Mouse (Mus musculus) layer of hippocampus, postnatal 10 days (tissue): Measurements from ENCODE around the gene E2f7. TPM values are rescaled to one million over a fixed set of nuclear protein-coding genes. Genes with fewer than 3 reads are reported as not detected.

Source experiments
- DNase-seq, 2 experiments: peaks; one replicate each; pipeline ENCODE4 v3.0.0; 2021; ENCODE audit warnings: low spot score in 2 of 2
- total RNA-seq, 2 experiments: library from RNA; stranded (reverse); gene quantifications; 2 replicates each; pipeline ENCODE4 v1.2.3; 2021

E2f7 gene
- total RNA-seq, 2 experiments from 2014 or later = 1.7 to 2.1 TPM

DNA sequence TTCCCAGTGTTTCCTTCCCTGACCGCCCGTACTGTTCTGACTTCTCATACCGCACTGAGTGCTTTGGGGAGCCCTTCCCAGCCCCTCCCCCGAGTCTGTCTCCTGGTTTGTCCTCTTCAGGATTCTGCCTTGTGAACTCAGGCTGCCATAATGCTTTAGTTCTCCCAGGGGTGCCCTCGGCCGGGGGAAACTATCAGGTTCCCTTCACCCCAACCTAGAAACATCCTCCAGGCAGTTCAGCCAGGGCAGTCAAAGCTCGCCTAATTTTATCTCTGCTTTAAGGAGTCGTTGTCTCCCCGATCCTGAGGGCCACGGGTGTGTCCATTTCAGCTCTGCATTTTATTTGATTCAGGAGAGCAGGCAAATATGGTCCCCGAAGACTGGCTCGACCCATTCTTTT is 28.0 kb downstream of the E2f7 start:
- no peak for DNase-seq

DNA sequence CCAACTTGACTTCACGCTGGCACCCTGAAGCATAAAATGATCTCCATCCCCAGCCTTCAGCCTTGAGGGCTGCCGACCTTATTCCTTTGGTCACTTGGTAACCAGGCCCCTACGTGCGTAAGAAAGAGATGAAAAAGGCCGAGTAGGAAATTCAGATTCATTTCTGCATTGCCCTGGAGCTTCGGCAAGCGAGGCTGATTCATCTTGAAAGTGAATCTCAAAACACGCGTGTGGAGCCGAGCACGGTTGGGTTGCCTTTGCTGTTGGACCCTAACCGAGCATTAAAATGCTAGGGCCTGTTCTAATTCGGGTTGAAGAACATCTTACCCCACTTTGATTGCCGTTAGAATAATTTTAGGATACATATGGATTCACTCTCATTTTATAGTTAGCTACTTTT is 28.6 kb downstream of the E2f7 start:
- no peak for DNase-seq

DNA sequence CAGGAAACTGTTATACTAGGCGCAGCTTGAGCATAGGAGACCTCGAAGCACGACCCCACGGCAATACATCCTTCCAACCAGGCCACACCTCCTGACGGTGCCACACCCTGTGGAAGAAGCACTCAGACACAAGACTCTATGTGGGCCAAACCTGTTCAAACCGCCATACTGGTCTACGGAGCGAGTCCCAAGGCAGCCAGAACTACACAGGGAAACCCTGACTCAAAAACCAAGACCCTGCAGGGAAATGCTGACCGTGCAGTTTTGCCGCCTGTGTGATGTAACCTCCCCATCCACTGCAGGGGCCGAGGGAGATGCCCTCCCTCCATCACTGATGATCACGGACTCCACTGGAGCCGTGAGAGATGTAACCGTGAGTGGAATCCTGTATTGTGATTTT is 36.5 kb downstream of the E2f7 start:
- DNase-seq = no peak

DNA sequence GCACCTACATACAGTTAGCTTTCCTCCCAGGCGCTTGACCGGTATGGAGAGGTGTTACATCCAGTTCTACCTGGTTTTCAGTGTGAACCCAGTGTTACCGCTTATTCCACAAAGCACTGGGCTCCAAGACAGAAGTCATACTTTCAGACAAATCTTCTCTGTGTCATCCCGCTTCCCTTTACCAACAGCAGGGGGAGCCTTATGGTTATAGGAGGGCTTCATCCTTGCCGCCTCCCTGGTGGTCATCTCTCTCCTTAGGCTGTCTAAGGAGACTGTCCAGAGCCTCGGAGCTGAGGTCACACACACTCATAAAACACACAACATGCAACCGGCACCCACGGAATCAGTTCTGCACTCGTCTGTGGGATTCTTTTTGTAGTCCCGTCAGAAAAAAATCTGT is 37.4 kb downstream of the E2f7 start:
- no peak for DNase-seq

DNA sequence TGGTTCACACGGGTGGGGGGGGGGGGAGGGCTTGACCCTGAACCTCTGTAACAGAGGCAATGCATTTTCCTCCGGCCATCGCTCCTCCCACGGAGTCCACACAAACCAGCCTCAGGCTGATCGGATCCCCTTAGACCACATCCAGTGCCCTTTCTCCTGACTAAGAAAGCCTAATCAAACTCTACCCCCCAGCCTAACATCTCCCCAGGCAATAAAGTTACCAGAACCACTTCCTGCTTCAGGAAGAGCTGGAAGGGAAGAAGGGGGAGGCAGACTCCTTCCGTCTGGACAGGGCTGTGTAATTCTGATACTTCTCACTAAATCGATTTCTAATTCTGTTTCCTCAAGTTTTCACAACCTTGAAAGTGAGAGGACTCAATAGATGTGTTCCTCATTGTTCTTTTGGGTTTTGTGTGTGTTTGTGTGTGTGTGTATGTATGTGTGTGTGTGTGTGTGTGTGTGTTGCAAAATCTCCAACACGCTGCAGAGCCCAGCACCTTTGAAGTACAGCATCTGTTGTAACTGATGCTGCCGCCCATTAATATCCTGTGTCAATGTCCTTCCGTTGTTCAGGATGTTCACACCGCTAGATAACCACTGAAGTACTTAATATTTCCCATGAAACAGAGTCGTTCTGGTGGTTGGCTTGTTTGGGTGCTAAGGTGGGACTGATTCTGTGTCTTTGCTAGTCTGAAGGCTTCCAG is 43.0 kb downstream of the E2f7 start:
- DNase-seq = no peak

DNA sequence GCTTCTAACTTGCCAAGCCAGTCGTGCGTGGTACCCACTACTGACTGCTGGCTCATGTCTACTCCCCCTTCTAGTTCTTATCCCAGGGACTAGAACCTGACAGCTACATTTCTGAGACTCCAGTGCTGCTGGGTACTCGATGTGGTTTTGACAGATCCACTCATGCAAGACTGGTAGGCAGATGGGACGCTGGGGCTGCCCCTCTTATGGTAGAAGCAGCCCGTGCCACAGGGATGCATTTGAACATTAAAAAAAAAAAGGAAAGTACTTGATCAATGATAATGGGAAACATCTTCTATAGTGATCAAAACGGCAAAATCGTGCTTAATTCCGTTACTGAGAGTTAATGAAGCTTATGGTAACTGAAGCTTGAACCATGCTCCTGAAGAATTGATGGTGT is 44.4 kb downstream of the E2f7 start:
- no peak for DNase-seq

DNA sequence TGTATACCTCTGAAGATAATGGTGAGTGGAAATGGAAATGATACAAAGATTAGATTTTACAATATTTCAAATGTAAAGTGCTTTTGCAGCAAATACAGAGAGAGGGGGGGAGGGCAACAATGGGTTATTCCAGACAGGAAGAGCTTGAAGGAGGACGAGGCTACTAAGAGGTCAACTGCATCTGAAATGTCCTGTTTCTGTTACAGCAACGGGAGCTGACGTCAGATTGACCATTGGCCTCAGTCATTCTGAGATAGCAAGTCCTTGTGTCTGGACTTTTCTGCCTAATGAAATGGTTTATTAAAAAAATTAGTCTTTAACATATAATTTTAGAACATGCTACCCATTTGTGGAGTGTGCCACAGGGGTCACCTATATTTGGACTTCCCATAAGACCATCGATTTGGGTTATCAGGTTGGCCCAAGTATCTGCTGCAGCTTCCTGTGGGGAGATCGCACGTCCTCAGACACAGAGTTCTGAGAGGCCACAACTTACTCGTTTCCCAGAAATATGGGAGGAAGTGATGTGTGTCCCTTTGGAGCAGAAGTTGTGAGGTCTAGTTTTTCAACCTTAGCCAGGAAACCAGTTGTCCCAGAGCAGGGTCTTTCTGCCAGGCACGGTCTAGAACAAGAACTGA is 48.0 kb downstream of the E2f7 start:
- no peak for DNase-seq

DNA sequence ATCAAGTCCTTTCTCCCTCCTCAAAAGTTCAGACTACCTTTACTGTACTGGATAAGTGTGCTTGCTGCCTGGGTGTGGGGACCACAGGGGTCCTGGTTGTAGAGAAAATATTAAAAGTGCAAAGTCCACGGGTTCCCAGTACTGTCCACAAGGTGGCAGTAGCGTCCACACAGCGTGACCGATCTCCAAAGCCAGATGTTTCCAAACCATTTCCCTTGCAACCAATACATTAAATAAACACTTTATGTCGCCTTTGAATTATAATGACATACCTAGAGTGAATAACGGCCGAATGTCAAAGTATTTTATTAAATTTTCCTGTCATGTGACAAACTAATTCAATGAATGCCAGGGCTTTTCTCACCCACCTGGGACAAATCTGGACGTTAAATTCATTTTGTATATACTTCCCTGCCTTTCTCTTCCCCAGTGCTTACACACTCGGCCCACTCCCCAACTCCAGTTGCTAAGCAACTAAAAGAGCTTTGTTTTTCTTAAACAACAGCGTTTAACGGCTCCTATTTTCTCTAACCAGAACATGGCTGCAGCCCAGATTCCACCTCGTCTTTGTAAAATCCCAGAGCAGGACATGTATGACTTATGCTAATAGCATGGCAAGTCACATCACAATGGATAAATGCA is 49.4 kb downstream of the E2f7 start:
- DNase-seq = peak; percentile 46 to 64

DNA sequence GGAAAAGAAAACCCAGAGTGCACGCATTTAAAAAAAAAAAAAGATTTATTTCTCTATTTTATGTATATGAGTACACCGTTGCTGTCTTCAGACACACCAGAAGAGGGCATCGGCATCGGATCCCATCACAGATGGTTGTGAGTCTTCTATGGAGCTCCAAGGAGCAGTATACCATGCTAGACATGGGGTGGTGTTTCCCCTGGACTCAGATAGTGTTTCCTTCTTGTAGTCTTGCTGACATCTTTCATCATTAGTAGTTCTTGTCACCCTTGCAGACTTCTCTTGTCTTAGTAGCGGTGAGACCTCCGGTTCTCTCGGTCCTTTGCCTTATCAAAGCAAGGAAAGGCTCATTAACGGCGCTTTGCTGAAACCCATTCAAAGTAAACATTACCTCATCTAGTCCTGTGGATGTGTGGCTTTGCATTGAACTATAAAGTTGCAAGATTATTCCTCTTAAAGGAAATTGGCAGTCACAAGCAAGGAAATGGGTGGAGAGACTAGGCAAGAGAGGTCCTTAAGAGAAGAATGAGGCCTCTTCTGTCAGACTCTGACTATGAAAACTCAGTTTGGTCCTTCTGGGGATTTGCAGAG is 50.1 kb downstream of the E2f7 start:
- DNase-seq = no peak

DNA sequence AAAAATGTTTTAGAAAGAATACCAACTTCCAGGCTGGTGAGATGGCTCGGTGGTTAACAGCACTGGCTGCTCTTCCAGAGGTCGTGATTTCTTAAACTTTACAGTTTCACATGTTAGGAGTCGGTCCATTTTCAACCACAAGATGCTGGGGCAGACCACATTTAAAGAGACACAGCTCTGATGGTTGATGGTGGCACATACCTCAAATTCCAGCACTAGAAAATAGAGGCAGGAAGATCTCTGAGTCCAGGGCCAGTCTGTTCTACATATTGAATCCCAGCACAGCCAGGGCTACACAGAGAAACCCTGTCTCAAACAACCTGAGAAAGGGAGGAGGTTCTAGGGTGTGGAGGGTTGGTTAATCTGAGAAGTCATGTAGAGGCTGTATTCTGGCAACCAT is 56.1 kb downstream of the E2f7 start:
- DNase-seq = no peak

DNA sequence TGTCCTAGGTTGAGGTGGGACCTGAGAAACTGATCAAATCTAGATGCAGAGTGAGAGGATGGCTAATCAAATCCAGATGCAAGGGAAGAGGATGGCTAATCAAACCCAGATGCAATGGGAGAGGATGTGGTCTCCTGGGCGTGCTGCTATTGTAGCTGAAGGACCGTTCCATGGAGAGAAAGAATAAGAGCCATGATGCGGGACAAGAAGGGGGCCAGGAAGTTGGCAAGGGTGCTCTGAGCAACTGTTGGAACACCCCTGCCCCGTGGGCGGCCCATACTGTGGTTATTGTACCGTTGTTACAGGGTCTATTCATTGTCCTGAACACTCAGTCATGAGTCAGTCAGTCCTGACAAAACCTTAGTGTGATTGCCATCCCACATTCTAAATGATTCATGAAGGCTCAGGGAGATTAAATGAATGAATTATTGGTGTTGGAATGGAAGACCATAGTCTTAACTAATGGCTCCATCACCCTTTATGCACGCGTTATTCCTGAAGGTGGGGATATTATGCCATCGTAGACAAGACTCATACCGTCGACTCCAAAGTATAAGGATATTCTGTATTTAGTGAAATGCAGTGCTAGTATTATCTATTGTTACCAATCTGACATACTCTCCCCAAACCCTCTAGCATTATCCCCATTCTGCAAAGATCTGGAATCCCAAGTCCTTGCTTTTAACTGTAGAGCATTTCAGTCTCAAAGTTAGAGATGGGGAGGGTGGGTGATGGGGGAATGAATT is 59.2 kb downstream of the E2f7 start:
- DNase-seq = no peak

DNA sequence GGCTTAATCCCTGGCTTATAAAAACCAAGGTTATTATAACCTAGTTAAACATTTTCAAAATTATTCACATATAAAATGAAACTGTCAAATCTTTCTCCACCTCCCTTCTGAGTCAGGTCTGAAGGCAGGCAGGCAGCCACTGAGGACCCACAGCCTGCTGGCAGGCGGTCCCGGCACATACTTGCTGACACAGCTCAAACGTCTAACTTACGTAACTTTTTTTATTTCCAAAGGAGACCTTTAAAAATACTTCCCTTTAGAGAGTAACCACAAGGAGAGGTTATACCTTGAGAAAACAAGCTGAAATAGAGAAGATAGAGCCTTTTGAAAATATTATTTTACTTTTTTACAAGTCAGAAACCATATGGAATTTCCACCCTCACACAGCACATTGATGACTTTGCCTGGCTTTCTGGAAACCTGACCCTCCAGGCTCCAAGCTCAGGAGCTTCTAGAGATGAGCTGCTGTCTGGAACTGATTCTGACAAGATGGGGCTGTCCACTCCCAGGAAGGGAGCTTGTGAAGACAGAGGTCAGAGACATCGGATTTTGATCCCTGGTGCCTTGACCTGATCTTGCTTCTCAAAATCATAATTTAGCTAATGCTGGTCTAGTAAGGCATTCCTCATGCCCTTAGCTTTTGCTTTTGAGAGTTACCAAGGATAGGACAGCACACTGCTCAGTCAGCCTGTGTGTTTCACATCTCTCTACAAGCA is 59.9 kb downstream of the E2f7 start:
- no peak for DNase-seq

DNA sequence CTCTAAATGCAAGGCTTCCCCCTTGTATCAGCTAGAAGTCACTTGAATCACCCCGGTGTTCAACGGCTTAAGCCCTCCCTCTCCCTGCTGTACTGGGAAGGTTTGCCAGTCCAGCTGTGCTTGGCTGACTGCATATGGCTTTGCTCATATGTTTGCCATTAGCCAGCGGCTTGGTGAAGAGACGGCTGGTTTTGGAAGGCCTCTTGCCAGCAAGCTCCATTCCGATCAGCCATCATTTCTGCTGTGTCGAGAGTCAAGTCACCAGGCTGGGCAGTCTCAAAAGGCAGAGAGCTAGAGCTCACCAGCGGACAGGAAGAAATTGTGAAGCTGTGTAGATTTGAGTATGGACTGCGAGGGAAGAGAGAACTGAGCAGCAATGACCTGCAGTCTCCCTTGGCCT is 61.2 kb downstream of the E2f7 start:
- DNase-seq = no peak

DNA sequence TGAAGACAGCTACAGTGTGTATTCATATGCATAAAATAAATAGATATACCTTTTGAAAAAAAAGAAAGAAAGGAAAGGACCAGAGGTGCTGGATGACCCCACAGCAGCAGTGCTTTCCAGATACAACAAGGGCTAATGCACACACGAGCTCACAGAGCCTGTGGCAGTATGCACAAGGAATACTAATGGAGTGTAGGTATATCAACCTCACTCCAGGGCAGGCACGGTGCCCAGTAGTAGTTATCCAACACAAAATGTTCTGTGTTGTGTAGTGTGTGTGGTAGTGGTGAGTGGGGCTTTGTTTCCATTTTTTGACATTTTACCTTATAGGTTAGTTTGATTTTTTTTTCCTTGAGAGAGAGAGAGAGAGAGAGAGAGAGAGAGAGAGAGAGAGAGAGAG is 65.3 kb downstream of the E2f7 start:
- DNase-seq = no peak

DNA sequence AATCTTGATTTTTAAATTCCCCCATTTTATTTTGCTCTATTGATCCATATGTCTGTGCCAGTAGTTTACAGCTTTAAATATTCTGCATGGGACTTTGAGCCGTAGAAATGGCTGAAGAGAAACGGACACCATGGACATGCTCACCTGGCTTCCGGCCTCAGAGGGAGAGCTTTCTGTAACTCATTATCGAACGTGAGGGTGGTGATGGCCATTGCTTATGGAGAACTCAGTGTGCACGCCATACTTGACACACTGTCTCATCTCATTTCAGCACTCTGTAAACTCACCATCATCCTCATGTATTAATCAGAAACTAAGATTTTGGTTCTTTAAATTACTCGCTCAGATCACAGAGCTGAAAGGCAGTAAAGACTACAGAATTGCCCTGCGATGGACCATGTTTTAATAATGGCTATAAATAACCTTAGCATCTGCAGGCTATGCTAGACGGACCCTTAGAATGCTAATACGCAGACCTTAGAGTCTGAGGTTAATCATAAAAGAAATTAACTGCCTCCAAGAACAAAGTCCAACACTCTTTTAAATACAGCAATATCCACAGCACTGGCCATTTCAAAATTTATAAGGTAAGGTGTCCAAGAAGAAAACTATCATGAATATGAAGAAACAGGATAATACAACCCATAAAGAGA is 66.1 kb downstream of the E2f7 start:
- DNase-seq = no peak

DNA sequence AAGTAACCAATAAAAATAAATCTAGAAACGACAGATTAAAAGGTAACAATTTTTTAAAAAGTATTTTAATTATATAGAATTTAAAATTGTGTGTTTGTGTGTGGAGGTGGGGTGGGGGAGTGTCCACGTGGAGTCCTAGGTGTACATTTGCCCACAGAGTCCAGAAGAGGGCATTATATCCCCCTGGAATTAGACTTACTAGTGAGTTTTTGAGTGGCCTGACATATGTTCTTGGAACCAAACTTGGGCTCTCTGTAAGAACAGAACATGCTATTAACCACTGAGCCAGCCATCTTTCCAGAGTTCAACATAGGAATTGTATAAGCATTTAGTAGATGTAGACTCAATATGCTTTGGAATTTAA is 66.6 kb downstream of the E2f7 start:
- DNase-seq = no peak

DNA sequence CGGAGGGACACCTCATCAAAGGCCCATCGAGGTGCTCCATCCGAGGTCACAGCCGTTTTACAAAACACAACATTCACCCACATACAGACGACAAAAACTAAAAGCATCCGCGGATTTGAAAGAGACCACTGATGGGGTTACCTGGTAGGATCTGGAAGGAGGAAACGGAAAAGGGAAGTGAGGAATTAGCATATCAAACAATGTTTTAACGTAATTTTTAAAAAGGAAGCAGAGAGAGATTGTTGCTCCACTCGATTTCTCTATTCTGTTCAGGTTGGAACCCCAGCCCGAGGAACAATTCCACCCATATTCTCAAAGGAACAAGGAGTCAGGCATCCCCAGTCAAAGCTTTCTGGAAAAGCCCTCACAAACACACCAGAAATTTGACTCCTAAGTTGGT is 75.9 kb downstream of the E2f7 start:
- DNase-seq = no peak

DNA sequence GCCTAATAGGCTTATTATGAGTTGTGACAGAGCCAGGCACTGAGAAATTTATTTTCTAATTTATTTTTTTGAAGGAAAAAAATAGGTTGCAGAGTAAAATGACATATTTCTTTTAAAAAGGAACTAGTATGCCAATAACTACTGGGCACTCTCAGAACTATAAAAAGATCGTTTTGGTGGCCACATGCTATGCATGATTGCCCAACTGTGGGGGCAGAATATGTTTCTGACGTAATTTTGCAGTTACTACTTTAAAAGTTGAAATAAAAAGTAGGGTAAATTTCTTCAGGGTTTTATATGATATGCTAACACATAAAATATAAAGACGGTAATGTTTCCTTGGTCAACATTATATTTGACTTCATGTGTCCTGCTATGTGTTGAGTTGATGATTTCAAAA is 76.5 kb downstream of the E2f7 start:
- DNase-seq = no peak

DNA sequence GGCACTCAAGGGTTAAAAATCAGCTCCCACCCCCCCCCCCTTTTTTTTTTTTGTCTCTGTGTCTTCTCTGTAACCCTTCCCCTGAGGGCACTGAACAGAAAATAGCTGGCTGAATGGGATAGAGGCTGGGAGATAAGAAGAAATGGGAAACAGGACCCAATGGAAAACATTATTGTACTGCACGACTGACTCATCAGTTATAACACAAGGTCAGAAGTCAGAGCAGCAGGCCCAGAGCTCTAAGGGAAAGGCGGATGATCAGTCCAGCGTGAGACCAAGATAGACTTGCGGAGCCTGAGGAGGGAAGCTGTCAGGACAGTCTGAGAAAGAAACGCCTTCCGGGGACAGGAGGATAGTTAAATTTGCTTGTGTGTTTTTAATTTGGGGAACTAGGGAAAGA is 87.1 kb downstream of the E2f7 start:
- DNase-seq = no peak

DNA sequence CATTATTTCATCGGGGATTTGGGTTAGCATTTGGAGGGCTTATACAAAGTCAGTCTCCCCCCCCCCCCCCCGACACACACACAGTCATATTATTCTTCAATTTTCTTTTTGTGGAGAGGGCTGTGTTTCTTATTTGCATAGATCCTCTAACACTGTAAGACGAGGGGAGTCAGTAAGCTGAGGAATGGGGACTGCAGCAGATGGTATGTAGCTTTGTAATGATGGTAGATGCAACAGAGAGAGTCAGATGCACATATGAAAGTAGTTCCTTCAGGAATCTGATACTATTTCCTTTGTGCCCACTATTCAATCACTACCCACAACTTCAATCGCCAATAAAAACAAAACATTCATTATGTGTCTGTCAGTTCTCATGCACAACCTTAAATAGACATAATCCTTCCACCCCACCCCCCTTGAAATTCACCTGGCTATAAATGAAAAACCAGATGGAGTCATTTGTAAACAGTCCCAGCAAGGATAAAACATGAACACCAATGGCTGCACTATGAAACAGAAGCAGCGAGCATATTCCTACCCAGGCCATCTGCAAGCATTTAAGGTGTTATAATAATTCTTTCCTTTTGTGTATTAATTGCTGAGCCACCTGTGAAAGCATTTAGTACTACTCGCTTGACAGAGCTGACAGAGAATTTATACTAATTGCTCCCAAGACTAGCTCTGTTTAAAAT is 90.0 kb downstream of the E2f7 start:
- no peak for DNase-seq
